Mouse (Mus musculus) lung, postnatal 36 days (tissue): ENCODE measurements at regions not wholly inside any gene's neighbourhood (a gene's known extent, or its start where the extent isn't known, plus 50 kb on each side); places are given as distances from the start of the nearest gene placed in this dataset.

Source experiments
- DNase-seq: peaks from one replicate; pipeline ENCODE4 v3.0.0; 2022; ENCODE audit warnings: mixed read lengths

GRCm38 (mm10) chr8:92732229-92732628 lies 58.1 kb downstream of the Irx6 start:
- no peak for DNase-seq

- DNase-seq: no peak
Measured at GRCm38 (mm10) chr8:92735646-92736045, 61.6 kb downstream of the Irx6 start.

GRCm38 (mm10) chr8:92738080-92738479 lies 64.0 kb downstream of the Irx6 start:
- no peak for DNase-seq

GRCm38 (mm10) chr8:92740286-92740808 lies 66.3 kb downstream of the Irx6 start:
- no peak for DNase-seq

GRCm38 (mm10) chr8:92741836-92742235 lies 67.7 kb downstream of the Irx6 start:
- no peak for DNase-seq

- no peak for DNase-seq
Measured at GRCm38 (mm10) chr8:92743108-92743507, 69.0 kb downstream of the Irx6 start.

- DNase-seq: no peak
Measured at GRCm38 (mm10) chr8:92747086-92747485, 73.0 kb downstream of the Irx6 start.

GRCm38 (mm10) chr8:92747951-92748350 lies 73.9 kb downstream of the Irx6 start:
- no peak for DNase-seq

GRCm38 (mm10) chr8:92759848-92760247 lies 67.2 kb upstream of the Mmp2 start:
- no peak for DNase-seq

GRCm38 (mm10) chr8:92760933-92761332 lies 66.2 kb upstream of the Mmp2 start:
- DNase-seq: no peak

- no peak for DNase-seq
Measured at GRCm38 (mm10) chr8:92761959-92762600, 65.0 kb upstream of the Mmp2 start.

GRCm38 (mm10) chr8:92771856-92772650 lies 55.0 kb upstream of the Mmp2 start:
- peak; percentile 64 for DNase-seq

- DNase-seq: no peak
Measured at GRCm38 (mm10) chr8:92772826-92773225, 54.3 kb upstream of the Mmp2 start.

- DNase-seq: no peak
Measured at GRCm38 (mm10) chr8:92775186-92775585, 51.9 kb upstream of the Mmp2 start.

- DNase-seq: no peak
Measured at GRCm38 (mm10) chr8:92777106-92777505, 50.0 kb upstream of the Mmp2 start.
